Mouse (Mus musculus) neural tube, embryonic 11.5 days (tissue): ENCODE results near the gene Arhgap30. TPM values are rescaled to one million over a fixed set of nuclear protein-coding genes. Genes with fewer than 3 reads are reported as not detected.
A peak's percentile ranks its signal among the peaks of the same experiment; 100 is the strongest.

ENCODE experiments used
- ATAC-seq: fragments of 200-750 bp; cut with Nextera tagmentation; 2 replicates; pipeline ENCODE4 v1.8.0; 2017; ENCODE audit warnings: moderate number of reproducible peaks, mild to moderate bottlenecking, moderate TSS enrichment, moderate library complexity; ENCODE audit not compliant: insufficient read depth, low FRiP score, low TSS enrichment
- DNase-seq: peaks from one replicate; pipeline ENCODE4 v3.0.0-alpha.2; 2015; ENCODE audit warnings: low spot score
- H3K27ac ChIP-seq: fragments of 300-500 bp; sonication (generic); 2 replicates; pipeline ENCODE4 v1.5.1; 2014; ENCODE audit warnings: low read depth, mild to moderate bottlenecking, low read length
- H3K27me3 ChIP-seq: fragments of 300-500 bp; sonication (generic); 2 replicates; pipeline ENCODE4 v1.6.1; 2014; ENCODE audit warnings: mild to moderate bottlenecking, low read length, mixed read lengths; ENCODE audit not compliant: control insufficient read depth, insufficient read depth
- H3K36me3 ChIP-seq: fragments of 300-500 bp; sonication (generic); 2 replicates; pipeline ENCODE4 v1.6.1; 2014; ENCODE audit warnings: mild to moderate bottlenecking, low read length, moderate library complexity, mixed read lengths; ENCODE audit not compliant: control insufficient read depth, insufficient read depth
- H3K4me1 ChIP-seq: fragments of 300-500 bp; sonication (generic); 2 replicates; pipeline ENCODE4 v1.6.1; 2014; ENCODE audit warnings: low read length, mixed read lengths; ENCODE audit not compliant: control insufficient read depth, insufficient read depth
- H3K4me2 ChIP-seq: fragments of 300-500 bp; sonication (generic); 2 replicates; pipeline ENCODE4 v1.6.1; 2014; ENCODE audit warnings: low read depth, mild to moderate bottlenecking, moderate library complexity
- H3K4me3 ChIP-seq: fragments of 300-500 bp; sonication (generic); 2 replicates; pipeline ENCODE4 v1.5.1; 2014; ENCODE audit warnings: low read depth, low read length
- H3K9ac ChIP-seq: fragments of 300-500 bp; sonication (generic); 2 replicates; pipeline ENCODE4 v1.6.1; 2014; ENCODE audit warnings: mild to moderate bottlenecking, low read length
- H3K9me3 ChIP-seq: fragments of 300-500 bp; sonication (generic); 2 replicates; pipeline ENCODE4 v1.6.1; 2016; ENCODE audit warnings: low read length; ENCODE audit not compliant: control insufficient read depth
- WGBS: fragments of 180-500 bp; shearing (Covaris S2); extraction: QIAGEN DNeasy Blood & Tissue Kit; methylation state at CpG from one replicate; pipeline ENCODE4 v1.1.7; 2014; 5-methylcytosine and 5-hydroxymethylcytosine counted together
- polyA plus RNA-seq: library from polyadenylated mRNA; unstranded; fragments of >200 nt; fragmentation: Nextera tagmentation; extraction: Ambion mirVana; gene quantifications from 2 replicates; pipeline ENCODE4 v1.2.1, GENCODE M21; 2014

Gene Arhgap30
- polyA plus RNA-seq, 1 experiment from 2014 or later = 0.78 TPM

DNA sequence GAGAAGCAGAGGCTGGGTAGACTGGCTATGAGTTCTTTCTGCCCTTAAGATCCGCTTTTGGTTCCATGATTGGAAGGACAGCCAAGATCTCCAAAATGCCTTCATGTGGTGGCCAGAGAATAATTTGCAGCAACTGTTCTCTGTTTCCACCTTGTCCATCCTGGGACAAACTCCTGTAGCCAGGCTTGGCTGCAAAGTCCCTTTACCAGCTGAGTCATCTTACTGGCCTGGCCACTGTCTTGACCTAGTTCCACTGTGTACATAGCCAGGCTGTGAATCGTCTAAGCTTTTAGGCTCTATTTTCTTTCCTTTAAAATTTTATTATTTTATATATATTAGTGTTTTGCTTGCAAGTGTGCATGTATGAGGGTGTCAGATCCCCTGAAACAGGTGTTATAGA is 39.5 kb upstream of the Arhgap30 start:
- peaks cover 6% of the 10 kb centered on the region; the same call in 1 of the 2 replicates for H3K4me1 ChIP-seq
- H3K27me3 ChIP-seq = no peaks in the 10 kb centered on the region
- 95% methylated on average over 2 of the region's 2 CpGs for WGBS
- H3K4me2 ChIP-seq = no peak overlapping the region
- no peaks in the 10 kb centered on the region for H3K9me3 ChIP-seq
- H3K9ac ChIP-seq = no peak overlapping the region
- DNase-seq (no peak), ATAC-seq (no peak)
- no peaks in the 10 kb centered on the region; the same call in 1 of the 2 replicates for H3K36me3 ChIP-seq
- H3K27ac ChIP-seq = no peak overlapping the region
- no peak overlapping the region for H3K4me3 ChIP-seq

DNA sequence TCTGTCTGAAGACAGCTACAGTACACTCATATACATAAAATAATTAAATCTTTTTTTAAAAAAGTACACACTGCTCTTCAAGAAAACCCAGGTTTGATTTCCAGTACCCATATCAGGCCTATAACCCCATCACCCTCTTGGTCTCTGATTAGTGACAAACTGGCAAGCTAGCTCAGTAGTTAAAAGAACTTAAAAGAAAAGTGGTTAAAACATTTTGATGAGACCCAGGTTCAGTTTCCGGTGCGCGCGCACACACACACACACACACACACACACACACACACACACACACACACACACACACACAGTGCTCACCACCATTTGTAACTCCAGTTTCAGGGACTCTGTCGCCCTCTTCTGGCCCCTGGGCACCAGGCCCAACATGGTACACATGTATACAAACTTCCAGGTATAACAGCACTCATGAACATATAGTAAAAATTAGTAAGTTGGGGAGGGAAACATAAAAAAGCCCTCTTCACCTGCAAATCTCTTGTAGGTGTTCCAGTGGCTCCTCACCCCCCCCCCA is 32.9 kb upstream of the Arhgap30 start:
- ATAC-seq (no peak), DNase-seq (peak; percentile 30)
- 83% methylated on average over 5 of the region's 5 CpGs for WGBS
- Histone ChIP-seq H3K36me3 (peaks cover 2% of the 10 kb centered on the region; the same call in 1 of the 2 replicates), H3K27ac (no peak overlapping the region), H3K4me2 (no peak overlapping the region), H3K4me1 (peaks cover 5% of the 10 kb centered on the region), H3K4me3 (no peak overlapping the region), H3K9ac (no peak overlapping the region), H3K9me3 (peaks cover 3% of the 10 kb centered on the region; the same call in 1 of the 2 replicates), H3K27me3 (no peaks in the 10 kb centered on the region)

- peaks cover 5% of the 10 kb centered on the region for H3K4me1 ChIP-seq
- H3K36me3 ChIP-seq = peaks cover 2% of the 10 kb centered on the region; the same call in 1 of the 2 replicates
- no peak overlapping the region for H3K27ac ChIP-seq
- H3K27me3 ChIP-seq = no peaks in the 10 kb centered on the region
- WGBS = 91% methylated on average over 2 of the region's 2 CpGs
- ATAC-seq (no peak), DNase-seq (no peak)
- no peak overlapping the region for H3K9ac ChIP-seq
- no peak overlapping the region for H3K4me3 ChIP-seq
- H3K9me3 ChIP-seq = peaks cover 3% of the 10 kb centered on the region; the same call in 1 of the 2 replicates
- H3K4me2 ChIP-seq = no peak overlapping the region
Observed at GRCm38 (mm10) chr1:171356814-171357213, 31.9 kb upstream of the Arhgap30 start.

DNA sequence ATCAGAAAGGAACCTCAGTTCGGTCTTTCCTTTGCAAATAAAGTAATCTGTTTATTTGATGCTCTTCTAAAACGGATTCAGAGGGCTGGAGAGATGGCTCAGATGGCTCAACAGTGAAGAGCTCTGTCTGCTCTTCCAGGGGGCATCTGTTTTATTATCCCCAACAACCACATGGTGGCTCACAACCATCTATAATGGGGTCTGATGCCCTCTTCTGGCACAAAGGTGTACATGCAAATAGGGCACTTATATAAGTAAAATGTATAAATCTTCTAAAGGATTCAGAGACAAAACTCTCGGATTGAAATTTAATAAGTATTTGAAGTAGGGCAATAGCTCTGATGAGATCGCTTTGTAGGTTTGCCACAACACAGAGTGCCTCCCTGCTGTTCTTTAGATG is 30.3 kb upstream of the Arhgap30 start:
- Histone ChIP-seq H3K4me3 (no peak overlapping the region), H3K9me3 (peaks cover 3% of the 10 kb centered on the region; the same call in 1 of the 2 replicates), H3K9ac (no peak overlapping the region), H3K4me2 (no peak overlapping the region), H3K27me3 (no peaks in the 10 kb centered on the region), H3K4me1 (peaks cover 5% of the 10 kb centered on the region), H3K27ac (no peak overlapping the region), H3K36me3 (0 out of 2 replicates have a peak, but pooled peaks cover 2% of the 10 kb centered on the region)
- 77% methylated on average over 4 of the region's 4 CpGs for WGBS
- DNase-seq (peak; percentile 19), ATAC-seq (no peak)

DNA sequence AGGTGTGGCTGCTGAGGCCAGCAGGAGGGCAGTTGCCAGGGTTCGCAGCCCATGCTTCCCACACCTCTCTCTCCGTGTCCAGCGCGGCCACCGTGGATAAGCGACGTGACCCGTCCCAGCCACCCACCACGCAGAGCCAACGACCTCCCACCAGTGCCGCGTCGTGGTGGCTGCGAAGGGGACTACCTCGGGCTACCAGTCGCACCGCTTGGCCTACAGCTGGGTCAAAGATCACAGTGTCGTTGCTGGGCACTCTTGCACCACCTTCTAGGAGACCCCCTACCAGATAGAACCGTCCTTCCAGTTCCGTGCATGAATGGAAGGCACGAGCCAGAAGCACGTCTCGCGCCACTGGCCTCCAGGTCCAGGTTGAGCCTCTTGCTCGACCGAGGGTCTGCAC is 28.5 kb upstream of the Arhgap30 start:
- H3K4me1 ChIP-seq = peaks cover 5% of the 10 kb centered on the region
- peaks cover 3% of the 10 kb centered on the region; the same call in 1 of the 2 replicates for H3K9me3 ChIP-seq
- 0 out of 2 replicates have a peak, but pooled peaks cover 2% of the 10 kb centered on the region for H3K36me3 ChIP-seq
- peak overlapping the region; percentile 32 for H3K4me3 ChIP-seq
- H3K4me2 ChIP-seq = peak overlapping the region; percentile 80
- peak; percentile 66; the same call in 1 of the 2 replicates for ATAC-seq
- 5% methylated on average over 26 of the region's 26 CpGs for WGBS
- peak overlapping the region; percentile 45 for H3K27ac ChIP-seq
- H3K9ac ChIP-seq = peak overlapping the region; percentile 41
- DNase-seq = no peak
- H3K27me3 ChIP-seq = no peaks in the 10 kb centered on the region

DNA sequence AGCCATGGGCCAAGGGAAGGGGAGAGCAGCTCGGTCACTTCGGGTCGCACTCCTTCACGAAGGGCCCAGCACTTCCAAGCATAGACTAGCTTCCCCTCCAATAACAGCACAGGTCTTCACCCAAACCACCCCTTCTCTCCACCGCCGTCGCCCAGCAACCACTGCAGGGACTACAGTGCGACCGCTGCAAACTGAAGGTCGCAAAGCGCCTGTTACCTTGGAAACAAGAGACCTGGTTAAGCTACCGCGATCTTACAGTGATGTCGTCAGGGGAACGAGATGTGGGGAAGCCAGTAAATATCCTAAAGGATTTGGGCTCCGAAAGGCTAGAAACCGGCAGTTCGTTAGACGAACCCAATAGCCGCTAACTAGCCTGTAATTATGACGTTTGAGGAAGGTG is 28.1 kb upstream of the Arhgap30 start, which contains the start of gene Klhdc9:
TSS of gene Klhdc9 (minus strand) at position 143 of the 400 bp plus-strand sequence.
- ATAC-seq (peak; percentile 94), DNase-seq (peak; percentile 93)
- H3K4me3 ChIP-seq = peak within 1 kb of the TSS; percentile 32
- peak within 1 kb of the TSS; percentile 47 for H3K9ac ChIP-seq
- 0 out of 2 replicates have a peak, but pooled peaks cover 2% of the 10 kb centered on the region for H3K36me3 ChIP-seq
- WGBS = under 1% methylated on average over 21 of the region's 21 CpGs
- no peaks in the 10 kb centered on the region for H3K27me3 ChIP-seq
- peaks cover 5% of the 10 kb centered on the region for H3K4me1 ChIP-seq
- peak within 1 kb of the TSS; percentile 80 for H3K4me2 ChIP-seq
- peak within 1 kb of the TSS; percentile 45 for H3K27ac ChIP-seq
- peaks cover 3% of the 10 kb centered on the region; the same call in 1 of the 2 replicates for H3K9me3 ChIP-seq

DNA sequence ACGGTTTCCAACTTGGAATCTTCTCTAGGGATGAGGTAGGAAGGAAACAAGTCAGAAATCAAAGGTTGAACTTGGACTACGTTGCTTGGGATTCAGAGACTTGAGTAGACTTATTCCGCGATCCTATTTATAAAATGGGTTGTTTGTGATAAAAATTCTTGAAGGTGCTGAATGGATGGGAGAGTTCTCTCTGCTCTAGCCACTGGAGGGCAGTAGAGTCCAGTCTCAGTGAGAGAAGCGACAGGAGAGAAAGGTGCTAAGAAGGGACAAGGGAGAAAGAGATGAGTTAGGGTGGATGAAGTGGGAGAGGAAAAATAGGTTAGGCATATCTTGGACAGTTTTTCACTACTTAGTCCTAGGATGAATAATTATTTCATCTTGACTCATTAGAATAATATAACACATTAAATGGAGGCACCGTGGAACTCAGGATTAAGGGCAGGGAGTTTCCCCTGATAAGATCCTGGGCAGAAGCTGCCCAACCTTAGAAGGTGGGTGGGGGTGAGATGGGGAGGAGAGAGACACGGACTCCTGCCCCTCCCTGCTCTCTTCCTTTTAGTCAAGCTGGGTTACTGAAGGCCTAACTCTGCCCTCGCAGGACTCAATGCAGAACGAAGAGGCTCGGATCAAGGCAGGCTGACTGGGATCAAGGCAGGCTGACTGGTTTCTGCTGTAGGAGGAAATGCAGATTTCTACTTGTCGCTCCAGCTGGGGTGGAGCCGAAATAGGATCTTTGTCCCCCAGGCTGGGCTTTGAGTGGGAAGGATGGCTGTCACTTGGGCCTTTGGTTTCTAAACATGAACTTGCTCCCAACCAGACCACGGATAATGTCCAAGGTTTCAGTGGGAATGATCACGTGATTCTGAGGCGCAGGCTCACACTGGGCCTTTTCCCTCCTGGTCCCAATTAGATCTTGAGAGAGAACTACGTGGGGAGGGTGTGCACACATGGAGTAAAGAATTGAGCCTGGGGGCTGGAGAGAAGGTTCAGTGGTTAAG is 27.3 kb upstream of the Arhgap30 start:
- H3K4me3 ChIP-seq = peak overlapping the region; percentile 32

DNA sequence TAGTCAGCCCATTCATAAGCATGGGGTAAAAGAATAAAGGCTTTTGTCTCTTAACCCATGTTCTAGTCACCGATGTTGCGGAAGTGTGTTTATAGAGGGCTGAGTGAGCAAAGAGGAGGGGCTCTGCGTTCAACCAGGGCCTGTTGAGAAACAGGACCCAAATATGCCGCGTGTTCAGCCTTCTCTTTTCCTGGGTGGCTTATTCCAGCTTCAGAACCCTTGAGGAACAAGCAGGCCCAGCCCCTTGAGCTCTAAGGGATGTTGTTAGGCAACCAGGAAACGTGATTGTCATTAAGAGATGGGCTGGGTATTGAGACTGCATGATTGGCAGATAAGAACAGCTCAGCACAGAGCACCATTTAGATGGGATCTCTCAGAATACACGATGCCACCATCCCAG is 22.8 kb upstream of the Arhgap30 start:
- Histone ChIP-seq H3K36me3 (no peaks in the 10 kb centered on the region), H3K9ac (no peak overlapping the region), H3K4me2 (no peak overlapping the region), H3K27ac (no peak overlapping the region), H3K9me3 (no peaks in the 10 kb centered on the region), H3K4me3 (no peak overlapping the region), H3K4me1 (no peaks in the 10 kb centered on the region), H3K27me3 (no peaks in the 10 kb centered on the region)
- peak; percentile 2 for DNase-seq
- no peak for ATAC-seq
- 77% methylated on average over 7 of the region's 7 CpGs for WGBS

More for the DNA sequence above, 27.3 kb upstream of the Arhgap30 start:
- 0 out of 2 replicates have a peak, but pooled peaks cover 2% of the 10 kb centered on the region for H3K36me3 ChIP-seq
- peaks cover 5% of the 10 kb centered on the region for H3K4me1 ChIP-seq
- H3K9me3 ChIP-seq = peaks cover 3% of the 10 kb centered on the region; the same call in 1 of the 2 replicates
- no peak overlapping the region for H3K27ac ChIP-seq
- H3K27me3 ChIP-seq = no peaks in the 10 kb centered on the region
- peak; percentile 68 for ATAC-seq
- 31% methylated on average over 16 of the region's 16 CpGs for WGBS
- DNase-seq = peak; percentile 73
- peak overlapping the region; percentile 47 for H3K9ac ChIP-seq
- peak overlapping the region; percentile 80 for H3K4me2 ChIP-seq
